Mouse (Mus musculus) T-helper 1 cell (primary cell): Measurements from ENCODE around the gene Bri3bp.

Source experiments
- in situ Hi-C: fragments of 300-600 bp; cut with MboI, MseI; formaldehyde crosslinking; loops from one replicate; pipeline ENCODE4 v1.15.1; 2025; ENCODE audit warnings: high pct_unique_total_duplicates

The Bri3bp gene

GRCm38 (mm10) chr5:125452573-125452972 lies 11.2 kb downstream of the Bri3bp start:
- in situ Hi-C loops, result no loop called here

DNA sequence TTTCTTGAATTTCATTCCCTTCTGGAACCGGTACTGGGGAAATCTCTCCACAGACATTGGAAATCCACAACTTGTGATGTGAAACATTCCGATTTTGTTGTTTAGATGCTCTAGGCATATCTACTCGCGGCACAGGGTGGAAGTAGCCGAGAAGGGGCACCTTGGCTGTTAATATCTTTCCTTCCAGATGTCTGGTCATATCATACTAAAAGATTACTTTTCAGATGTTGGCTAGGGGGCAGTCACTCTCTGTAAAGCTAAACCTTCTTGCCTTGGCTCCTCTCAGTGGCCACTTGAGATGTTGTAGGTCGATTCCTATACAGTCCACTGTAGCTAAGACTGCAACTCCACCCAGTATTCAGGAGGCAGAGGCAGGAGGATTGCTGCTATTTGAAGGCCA lies 14.7 kb downstream of the Bri3bp start:
- in situ Hi-C loops, result no loop called here

DNA sequence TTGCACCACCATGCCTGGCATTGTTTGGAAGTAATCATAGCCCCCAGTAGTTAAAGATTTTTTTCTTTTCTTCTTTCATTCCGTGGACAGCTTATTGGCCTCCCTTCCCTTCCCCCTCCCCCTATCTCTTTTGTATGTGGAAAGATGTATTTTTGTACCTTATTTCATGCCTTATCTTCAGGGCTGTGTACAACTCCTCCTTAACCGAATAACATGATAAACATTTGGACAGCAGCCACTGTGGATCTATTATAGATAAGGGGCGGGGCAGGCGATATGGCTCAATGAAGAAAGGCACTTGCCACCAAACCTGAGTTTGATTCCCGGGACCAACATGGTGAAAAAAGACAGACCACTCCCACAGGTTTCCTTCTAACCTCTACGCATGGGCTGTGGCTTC lies 16.2 kb downstream of the Bri3bp start:
- in situ Hi-C loops, result no loop called here

DNA sequence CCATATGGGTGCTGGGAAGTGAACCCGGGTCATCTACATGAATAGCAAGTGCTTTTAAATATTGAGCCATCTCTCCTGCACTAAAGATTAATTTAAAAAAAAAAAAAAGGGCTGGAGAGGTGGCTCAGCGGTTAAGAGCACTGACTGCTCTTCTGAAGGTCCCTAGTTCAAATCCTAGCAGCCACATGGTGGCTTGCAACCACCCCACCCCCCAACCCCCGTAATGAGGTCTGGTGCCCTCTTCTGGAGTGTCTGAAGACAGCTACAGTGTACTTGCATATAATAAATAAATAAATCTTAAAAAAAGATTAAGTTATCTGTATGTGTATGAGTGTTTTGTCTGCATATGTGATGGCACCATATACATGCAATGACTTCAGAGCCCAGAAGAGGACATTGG lies 19.2 kb downstream of the Bri3bp start:
- in situ Hi-C loops, result no loop called here

GRCm38 (mm10) chr5:125461868-125462445 lies 20.6 kb downstream of the Bri3bp start:
- in situ Hi-C loops, result no loop called here

DNA sequence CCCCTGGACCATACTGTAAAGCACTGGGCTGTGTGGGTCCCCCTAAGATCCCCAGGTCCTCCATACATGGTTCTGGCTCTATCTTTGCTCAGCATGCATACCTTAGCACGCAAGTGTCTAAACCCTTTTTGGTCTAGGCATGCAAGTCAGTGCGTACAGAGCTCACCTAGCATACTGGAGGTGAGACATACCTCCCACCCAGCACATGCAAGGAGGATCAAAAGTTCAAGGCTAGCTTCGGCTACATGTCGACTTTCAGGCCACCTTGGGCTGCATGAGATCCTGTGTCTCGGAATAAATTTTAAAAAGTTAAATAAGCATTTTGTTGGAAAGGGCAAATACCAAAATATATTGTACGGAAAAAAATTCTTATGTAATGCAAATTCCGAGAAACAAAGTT lies 23.8 kb downstream of the Bri3bp start:
- in situ Hi-C loops, result no loop called here

GRCm38 (mm10) chr5:125465701-125466106 lies 24.3 kb downstream of the Bri3bp start:
- in situ Hi-C loops, result no loop called here

- in situ Hi-C loops, result no loop called here
Observed at GRCm38 (mm10) chr5:125466483-125466882, 25.1 kb downstream of the Bri3bp start.

DNA sequence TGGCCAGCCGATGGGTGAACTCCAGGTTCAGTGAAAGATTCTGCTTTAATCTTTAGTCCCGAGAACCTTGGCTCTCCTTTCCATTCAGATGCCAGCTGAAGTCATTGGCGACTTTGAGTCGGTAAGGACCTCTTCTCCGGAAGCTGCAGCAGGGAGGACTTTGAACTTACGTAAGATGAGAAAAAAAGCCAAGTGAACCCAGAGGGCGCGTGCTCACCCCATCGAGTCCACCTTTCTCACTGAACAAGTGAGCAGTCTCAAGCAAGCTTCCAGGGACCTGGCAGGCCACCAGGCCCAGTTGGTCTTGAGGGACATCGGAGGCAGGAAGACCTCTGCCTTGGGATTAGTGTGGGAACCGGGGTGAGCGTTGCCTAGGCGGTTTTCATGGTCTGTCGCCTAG lies 25.9 kb downstream of the Bri3bp start:
- in situ Hi-C loops, result no loop called here

GRCm38 (mm10) chr5:125470713-125471112 lies 29.3 kb downstream of the Bri3bp start:
- in situ Hi-C loops, result no loop called here

GRCm38 (mm10) chr5:125472796-125473475 lies 31.6 kb downstream of the Bri3bp start:
- in situ Hi-C loops, result no loop called here

- in situ Hi-C loops, result no loop called here
Observed at GRCm38 (mm10) chr5:125475030-125475429, 33.7 kb downstream of the Bri3bp start.

DNA sequence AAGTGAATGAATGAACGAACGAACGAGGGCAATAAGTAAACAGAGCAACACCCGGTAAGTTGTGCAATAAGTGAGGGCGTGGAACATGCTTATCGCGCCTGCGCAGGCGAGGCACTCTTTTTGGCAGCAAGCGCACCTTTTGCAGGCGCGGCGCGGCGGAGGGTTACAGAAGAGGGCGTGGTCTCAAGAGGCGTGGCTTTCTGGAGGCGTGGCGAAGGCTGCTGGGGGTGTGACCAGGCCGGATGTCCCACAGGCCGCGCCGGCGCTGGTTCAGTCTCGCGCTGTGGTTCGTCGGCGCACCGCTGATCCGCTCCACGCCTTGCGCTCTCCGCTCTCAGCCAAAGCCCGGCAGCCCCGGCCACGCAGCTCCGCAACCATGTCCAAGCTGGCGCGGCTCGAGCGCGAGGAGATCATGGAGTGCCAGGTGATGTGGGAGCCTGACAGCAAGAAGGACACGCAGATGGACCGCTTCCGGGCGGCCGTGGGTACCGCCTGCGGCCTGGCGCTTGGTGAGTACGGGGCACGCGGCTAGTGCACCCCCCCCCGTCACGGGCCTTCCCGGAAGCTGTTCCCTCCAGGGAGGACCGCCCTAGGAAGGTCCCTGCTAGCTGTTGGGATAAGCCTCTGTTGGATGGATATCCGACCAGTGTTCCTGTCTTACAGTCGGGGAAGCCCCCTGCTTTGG lies 34.4 kb downstream of the Bri3bp start, which contains the start of gene Aacs:
TSS of gene Aacs (plus strand) at position 214 of the 685 bp plus-strand sequence.
- in situ Hi-C loops, result no loop called here

DNA sequence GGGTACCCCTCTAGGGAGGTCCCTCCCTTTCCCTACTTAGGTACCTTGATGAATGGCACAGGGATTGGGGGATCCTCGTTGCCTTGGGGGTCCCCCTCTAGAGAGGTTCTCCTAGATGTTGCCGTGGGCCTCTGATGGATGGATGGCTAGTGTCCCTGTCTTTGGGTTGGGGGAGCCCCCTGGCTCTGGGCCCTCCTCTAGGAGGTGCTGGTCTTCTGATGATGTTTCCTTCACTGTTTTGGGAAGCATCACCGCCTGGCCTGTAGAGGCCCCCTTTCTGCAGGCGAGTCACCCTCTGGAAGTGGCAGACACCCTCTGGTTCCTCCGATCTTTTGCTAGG lies 34.9 kb downstream of the Bri3bp start:
- in situ Hi-C loops, result no loop called here

GRCm38 (mm10) chr5:125476799-125477198 lies 35.4 kb downstream of the Bri3bp start:
- in situ Hi-C loops, result no loop called here

GRCm38 (mm10) chr5:125477533-125477932 lies 36.2 kb downstream of the Bri3bp start:
- in situ Hi-C loops, result no loop called here

GRCm38 (mm10) chr5:125478037-125478436 lies 36.7 kb downstream of the Bri3bp start:
- in situ Hi-C loops, result no loop called here

GRCm38 (mm10) chr5:125479376-125479775 lies 38.0 kb downstream of the Bri3bp start:
- in situ Hi-C loops, result no loop called here

- in situ Hi-C loops, result no loop called here
Observed at GRCm38 (mm10) chr5:125480434-125481231, 39.3 kb downstream of the Bri3bp start.

GRCm38 (mm10) chr5:125482474-125482873 lies 41.1 kb downstream of the Bri3bp start:
- in situ Hi-C loops, result no loop called here

DNA sequence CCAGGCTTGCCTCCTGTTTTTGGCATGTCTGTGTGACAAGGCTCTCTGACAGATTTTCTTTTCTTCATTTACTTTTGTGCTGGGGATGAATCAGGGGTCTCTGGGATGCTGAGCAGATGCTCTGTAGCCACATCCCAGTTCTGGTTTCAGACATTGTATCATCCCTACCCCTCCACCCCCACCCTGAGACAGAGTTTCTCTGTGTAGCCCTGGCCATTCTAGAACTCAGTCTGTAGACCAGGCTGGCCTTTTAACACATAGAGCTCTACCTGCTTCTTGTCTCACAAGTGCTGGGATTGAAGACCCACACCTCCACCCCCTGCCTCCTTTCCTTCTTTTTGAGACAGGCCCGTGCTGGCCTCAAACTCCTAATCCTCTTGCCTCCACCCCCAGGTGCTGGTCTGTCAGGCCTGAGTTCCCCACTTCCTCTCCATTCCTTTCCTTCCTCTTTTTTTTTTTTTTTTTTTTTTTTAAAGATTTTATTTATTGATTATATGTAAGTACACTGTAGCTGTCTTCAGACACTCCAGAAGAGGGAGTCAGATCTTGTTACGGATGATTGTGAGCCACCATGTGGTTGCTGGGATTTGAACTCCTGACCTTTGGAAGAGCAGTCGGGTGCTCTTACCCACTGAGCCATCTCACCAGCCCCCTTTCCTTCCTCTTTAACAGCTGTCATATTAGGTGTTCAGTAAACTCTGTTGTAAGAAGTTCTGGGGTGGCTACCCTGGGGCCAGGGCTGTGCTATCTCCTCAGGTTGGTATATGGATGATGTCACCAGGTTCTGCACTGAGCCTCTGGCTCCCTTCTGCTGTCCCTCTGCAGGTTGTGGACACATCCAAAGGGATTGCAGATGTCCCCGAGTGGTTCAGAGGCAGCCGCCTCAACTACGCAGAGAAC lies 42.6 kb downstream of the Bri3bp start:
- in situ Hi-C loops, result no loop called here
